Mouse (Mus musculus): ENCODE results near the gene Fbxo11. TPM values are rescaled to one million over a fixed set of nuclear protein-coding genes. Genes with fewer than 3 reads are reported as not detected.
"Not testable (repeated sequence)": the region's sequence is repeated elsewhere in the genome, so short reads cannot be mapped to it uniquely, and the experiment has no call there.

Gene Fbxo11
- polyA plus RNA-seq, 1 experiment from 2014 or later, result 18.2 TPM

GRCm38 (mm10) chr17:88042099-88043086 is 22.7 kb downstream of the Fbxo11 start:
- 55% methylated on average over 12 of the region's 12 CpGs for WGBS
- no peak overlapping the region for H3K4me2 ChIP-seq

GRCm38 (mm10) chr17:88040810-88041209 is 24.3 kb downstream of the Fbxo11 start:
- H3K27me3 ChIP-seq, result no peaks in the 10 kb centered on the region
- peaks cover 3% of the 10 kb centered on the region; the same call in 1 of the 2 replicates for H3K4me1 ChIP-seq
- no peak for ATAC-seq (ENCODE audit: insufficient number of reproducible peaks, low FRiP score, low TSS enrichment, low read depth)
- no peak overlapping the region for H3K4me2 ChIP-seq
- H3K36me3 ChIP-seq, result no peaks in the 10 kb centered on the region
- no peaks in the 10 kb centered on the region for H3K9me3 ChIP-seq
- WGBS, result 89% methylated on average over 5 of the region's 5 CpGs
- H3K4me3 ChIP-seq, result no peak overlapping the region
- H3K27ac ChIP-seq, result no peak overlapping the region
- H3K9ac ChIP-seq, result no peak overlapping the region

More at GRCm38 (mm10) chr17:88042099-88043086, 22.7 kb downstream of the Fbxo11 start:
- H3K27me3 ChIP-seq, result no peaks in the 10 kb centered on the region
- no peak overlapping the region for H3K27ac ChIP-seq
- ATAC-seq (ENCODE audit: insufficient number of reproducible peaks, low FRiP score, low TSS enrichment, low read depth), result peak; percentile 65; the same call in 1 of the 2 replicates
- no peaks in the 10 kb centered on the region for H3K9me3 ChIP-seq
- no peak overlapping the region for H3K4me3 ChIP-seq
- H3K36me3 ChIP-seq, result no peaks in the 10 kb centered on the region
- peaks cover 3% of the 10 kb centered on the region; the same call in 1 of the 2 replicates for H3K4me1 ChIP-seq
- no peak overlapping the region for H3K9ac ChIP-seq

- no peaks in the 10 kb centered on the region for H3K27me3 ChIP-seq
- no peak overlapping the region for H3K27ac ChIP-seq
- no peak overlapping the region for H3K9ac ChIP-seq
- WGBS, result 72% methylated on average over 4 of the region's 4 CpGs
- no peak for ATAC-seq (ENCODE audit: insufficient number of reproducible peaks, low FRiP score, low TSS enrichment, low read depth)
- no peaks in the 10 kb centered on the region for H3K4me1 ChIP-seq
- no peaks in the 10 kb centered on the region for H3K9me3 ChIP-seq
- no peaks in the 10 kb centered on the region for H3K36me3 ChIP-seq
- no peak overlapping the region for H3K4me2 ChIP-seq
- H3K4me3 ChIP-seq, result no peak overlapping the region
These were observed 30.7 kb downstream of the Fbxo11 start for GRCm38 (mm10) chr17:88034418-88034817.

DNA sequence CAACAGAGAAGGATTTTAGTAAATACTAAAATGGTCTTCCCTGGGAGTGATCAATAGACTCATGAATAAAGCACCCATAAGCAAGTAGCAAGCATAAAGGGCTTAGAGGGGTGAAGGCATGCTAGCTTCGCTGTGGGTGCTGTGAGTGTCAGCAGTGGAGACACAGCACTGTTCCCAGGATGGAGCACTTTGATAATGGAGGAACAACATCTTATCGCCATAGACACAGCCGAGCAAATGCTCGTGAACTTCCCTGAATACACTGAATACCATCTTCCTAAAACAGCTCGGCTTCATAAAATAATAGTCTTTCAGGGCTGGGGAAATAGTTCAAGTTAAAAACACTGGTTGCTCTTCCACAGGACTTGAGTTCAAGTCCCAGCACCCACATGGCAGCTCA is 33.3 kb downstream of the Fbxo11 start:
- Histone ChIP-seq H3K4me3 (no peak overlapping the region), H3K27ac (no peak overlapping the region), H3K27me3 (no peaks in the 10 kb centered on the region), H3K4me1 (no peaks in the 10 kb centered on the region), H3K9me3 (no peaks in the 10 kb centered on the region), H3K4me2 (no peak overlapping the region), H3K36me3 (no peaks in the 10 kb centered on the region), H3K9ac (no peak overlapping the region)
- no peak for ATAC-seq (ENCODE audit: insufficient number of reproducible peaks, low FRiP score, low TSS enrichment, low read depth)
- 90% methylated on average over 5 of the region's 5 CpGs for WGBS

- Histone ChIP-seq H3K27me3 (no peaks in the 10 kb centered on the region), H3K9me3 (no peaks in the 10 kb centered on the region), H3K27ac (no peak overlapping the region), H3K4me3 (no peak overlapping the region), H3K36me3 (no peaks in the 10 kb centered on the region), H3K4me1 (0 out of 2 replicates have a peak, but pooled peaks cover 2% of the 10 kb centered on the region), H3K4me2 (no peak overlapping the region), H3K9ac (no peak overlapping the region)
- 86% methylated on average over 17 of the region's 17 CpGs for WGBS
- no peak for ATAC-seq (ENCODE audit: insufficient number of reproducible peaks, low FRiP score, low TSS enrichment, low read depth)
These were observed 35.7 kb downstream of the Fbxo11 start for GRCm38 (mm10) chr17:88029194-88029970.

GRCm38 (mm10) chr17:88025227-88025626 is 39.9 kb downstream of the Fbxo11 start:
- ATAC-seq (ENCODE audit: insufficient number of reproducible peaks, low FRiP score, low TSS enrichment, low read depth), result no peak
- Histone ChIP-seq H3K9ac (no peak overlapping the region), H3K4me3 (no peak overlapping the region), H3K27me3 (no peaks in the 10 kb centered on the region), H3K4me2 (no peak overlapping the region), H3K9me3 (no peaks in the 10 kb centered on the region), H3K36me3 (no peaks in the 10 kb centered on the region), H3K4me1 (0 out of 2 replicates have a peak, but pooled peaks cover 2% of the 10 kb centered on the region), H3K27ac (no peak overlapping the region)
- 39% methylated on average over 4 of the region's 4 CpGs for WGBS

DNA sequence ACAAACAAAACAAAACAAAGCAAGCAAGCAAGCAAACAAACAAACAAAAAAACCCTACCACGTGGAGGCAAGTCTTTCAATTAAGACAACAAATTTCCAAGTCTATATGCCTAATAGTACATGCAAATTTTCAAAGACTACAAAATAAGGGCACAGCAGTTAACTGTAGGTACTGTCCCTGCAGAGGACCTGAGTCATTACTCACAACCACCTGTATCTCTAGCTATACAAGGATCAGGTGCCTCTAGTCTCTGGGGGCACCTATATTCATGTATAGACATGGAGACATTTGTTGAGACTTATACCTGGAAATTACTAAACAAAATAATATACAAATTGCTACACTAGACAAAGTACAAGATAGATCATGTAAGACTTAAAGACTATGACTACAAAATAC is 41.2 kb downstream of the Fbxo11 start:
- WGBS, result 89% methylated on average over 1 of the region's 1 CpGs
- H3K4me3 ChIP-seq, result no peak overlapping the region
- H3K4me1 ChIP-seq, result 0 out of 2 replicates have a peak, but pooled peaks cover 7% of the 10 kb centered on the region
- no peaks in the 10 kb centered on the region for H3K36me3 ChIP-seq
- H3K4me2 ChIP-seq, result no peak overlapping the region
- no peak for ATAC-seq (ENCODE audit: insufficient number of reproducible peaks, low FRiP score, low TSS enrichment, low read depth)
- H3K27me3 ChIP-seq, result no peaks in the 10 kb centered on the region
- H3K9me3 ChIP-seq, result no peaks in the 10 kb centered on the region
- no peak overlapping the region for H3K27ac ChIP-seq
- no peak overlapping the region for H3K9ac ChIP-seq

- H3K4me3 ChIP-seq; H3K4me1 ChIP-seq; H3K27ac ChIP-seq; ATAC-seq (ENCODE audit: insufficient number of reproducible peaks, low FRiP score, low TSS enrichment, low read depth); H3K9me3 ChIP-seq; H3K9ac ChIP-seq; H3K27me3 ChIP-seq; H3K4me2 ChIP-seq: not testable (repeated sequence)
- H3K36me3 ChIP-seq, result peaks cover 38% of the 10 kb centered on the region
- 91% methylated on average over 8 of the region's 8 CpGs for WGBS
These were observed 49.1 kb downstream of the Fbxo11 start for GRCm38 (mm10) chr17:88016027-88016426.

DNA sequence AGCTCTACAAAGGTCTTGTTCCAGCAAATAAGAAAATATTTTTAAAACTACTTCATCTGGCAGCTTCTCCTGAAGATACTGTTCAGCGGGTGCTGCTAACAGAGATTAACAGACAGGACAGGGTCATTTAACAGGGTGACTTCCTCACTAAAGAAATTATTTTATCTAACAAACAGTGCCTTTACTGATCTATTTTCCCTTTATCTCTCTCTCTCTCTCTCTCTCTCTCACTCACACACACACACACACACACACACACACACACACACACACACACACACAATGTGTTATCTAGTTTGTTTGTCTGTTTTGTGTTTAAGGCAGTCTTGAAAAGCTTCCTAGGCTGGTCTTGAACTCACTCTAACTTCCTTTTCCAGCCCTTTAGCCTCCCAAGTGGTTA is 50.6 kb downstream of the Fbxo11 start:
- Histone ChIP-seq H3K4me1 (0 out of 2 replicates have a peak, but pooled peaks cover 4% of the 10 kb centered on the region), H3K9me3 (no peaks in the 10 kb centered on the region), H3K4me2 (no peak overlapping the region), H3K27me3 (no peaks in the 10 kb centered on the region), H3K9ac (no peak overlapping the region), H3K27ac (no peak overlapping the region), H3K36me3 (peaks cover 50% of the 10 kb centered on the region), H3K4me3 (no peak overlapping the region)
- WGBS, result 90% methylated on average over 1 of the region's 1 CpGs
- no peak for ATAC-seq (ENCODE audit: insufficient number of reproducible peaks, low FRiP score, low TSS enrichment, low read depth)

DNA sequence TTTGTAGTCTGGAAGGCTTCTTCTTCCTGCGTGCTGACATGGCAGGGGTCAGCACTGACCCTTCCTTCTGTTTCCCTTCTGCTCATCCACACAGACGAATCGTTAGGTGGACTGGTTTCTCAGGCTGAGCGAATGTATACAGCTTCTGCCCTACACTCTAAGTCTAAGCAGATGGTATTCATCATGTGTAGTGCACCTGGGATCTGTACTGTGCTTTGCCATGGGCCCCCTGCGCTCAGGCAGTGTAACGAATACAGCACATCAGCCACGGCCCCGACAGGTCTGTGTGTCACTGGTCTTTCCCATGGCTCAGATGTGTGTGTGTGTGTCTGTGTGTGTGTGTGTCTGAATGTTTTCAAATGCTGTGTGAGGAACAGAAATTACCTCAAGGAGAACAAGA is 58.1 kb downstream of the Fbxo11 start:
- Histone ChIP-seq H3K27me3 (no peaks in the 10 kb centered on the region), H3K36me3 (peaks cover 68% of the 10 kb centered on the region), H3K27ac (no peak overlapping the region), H3K4me3 (no peak overlapping the region), H3K9ac (no peak overlapping the region), H3K9me3 (no peaks in the 10 kb centered on the region), H3K4me2 (no peak overlapping the region), H3K4me1 (no peaks in the 10 kb centered on the region)
- ATAC-seq (ENCODE audit: insufficient number of reproducible peaks, low FRiP score, low TSS enrichment, low read depth), result no peak
- WGBS, result 59% methylated on average over 8 of the region's 8 CpGs

DNA sequence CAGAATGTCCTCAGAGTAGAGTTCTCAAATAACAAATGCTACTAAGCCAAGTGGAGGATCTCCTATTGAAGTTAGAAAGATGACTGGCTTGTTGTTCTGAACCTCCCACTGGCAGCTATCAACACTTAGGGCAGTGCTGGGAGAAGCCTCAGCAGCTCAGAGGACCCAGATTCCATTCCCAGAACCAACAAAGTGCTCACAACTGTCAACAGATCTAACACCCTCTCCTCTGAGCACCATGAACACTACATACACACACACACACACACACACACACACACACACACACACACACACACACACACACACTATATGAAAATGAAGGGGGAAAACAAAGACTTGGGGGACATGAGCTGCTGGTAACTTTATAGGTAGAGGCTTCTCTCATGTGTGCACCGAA is 60.2 kb downstream of the Fbxo11 start:
- H3K4me1 ChIP-seq, result no peaks in the 10 kb centered on the region
- 100% methylated on average over 1 of the region's 1 CpGs for WGBS
- peaks cover 67% of the 10 kb centered on the region for H3K36me3 ChIP-seq
- H3K4me2 ChIP-seq, result no peak overlapping the region
- no peak for ATAC-seq (ENCODE audit: insufficient number of reproducible peaks, low FRiP score, low TSS enrichment, low read depth)
- H3K4me3 ChIP-seq, result no peak overlapping the region
- H3K9me3 ChIP-seq, result no peaks in the 10 kb centered on the region
- H3K27me3 ChIP-seq, result no peaks in the 10 kb centered on the region
- no peak overlapping the region for H3K9ac ChIP-seq
- H3K27ac ChIP-seq, result no peak overlapping the region

GRCm38 (mm10) chr17:87997808-87998207 is 67.3 kb downstream of the Fbxo11 start:
- ATAC-seq (ENCODE audit: insufficient number of reproducible peaks, low FRiP score, low TSS enrichment, low read depth), result no peak
- Histone ChIP-seq H3K27me3 (no peaks in the 10 kb centered on the region), H3K9ac (no peak overlapping the region), H3K4me3 (no peak overlapping the region), H3K36me3 (peaks cover 76% of the 10 kb centered on the region), H3K9me3 (no peaks in the 10 kb centered on the region), H3K4me1 (no peaks in the 10 kb centered on the region), H3K27ac (no peak overlapping the region), H3K4me2 (no peak overlapping the region)
- 77% methylated on average over 4 of the region's 4 CpGs for WGBS
